Mouse (Mus musculus): ENCODE measurements around the gene Scap. TPM values are rescaled to one million over a fixed set of nuclear protein-coding genes. Genes with fewer than 3 reads are reported as not detected.
"Not testable (repeated sequence)": the region's sequence is repeated elsewhere in the genome, so short reads cannot be mapped to it uniquely, and the experiment has no call there.

Scap gene
- polyA plus RNA-seq, 1 experiment from 2014 or later: 16.0 TPM

- no peak overlapping the region for H3K27ac ChIP-seq (ENCODE audit: low read depth, low read length)
- no peak overlapping the region for H3K4me3 ChIP-seq (ENCODE audit: low read depth, low read length)
- H3K9ac ChIP-seq (ENCODE audit: low read depth, low read length): no peak overlapping the region
- no peak overlapping the region for H3K4me2 ChIP-seq
- H3K4me1 ChIP-seq (ENCODE audit: control insufficient read depth, insufficient read depth, low read length): peaks cover 3% of the 10 kb centered on the region; the same call in 1 of the 2 replicates
- 65% methylated on average over 2 of the region's 2 CpGs for WGBS (ENCODE audit: insufficient replicate concordance)
- no peaks in the 10 kb centered on the region for H3K27me3 ChIP-seq (ENCODE audit: control insufficient read depth, insufficient read depth, low read length)
- no peak for ATAC-seq (replicated peaks; ENCODE audit: insufficient number of reproducible peaks, low FRiP score, low TSS enrichment)
- no peaks in the 10 kb centered on the region for H3K36me3 ChIP-seq (ENCODE audit: control insufficient read depth, insufficient read depth, low read length)
- no peaks in the 10 kb centered on the region for H3K9me3 ChIP-seq (replicated peaks; ENCODE audit: control insufficient read depth, low read length)
Measured at GRCm38 (mm10) chr9:110328178-110328577, 4.9 kb upstream of the Scap start.

GRCm38 (mm10) chr9:110328946-110329630, 4.0 kb upstream of the Scap start:
- H3K9ac ChIP-seq (ENCODE audit: low read depth, low read length): no peak overlapping the region
- WGBS (ENCODE audit: insufficient replicate concordance): 41% methylated on average over 5 of the region's 5 CpGs
- no peaks in the 10 kb centered on the region for H3K36me3 ChIP-seq (ENCODE audit: control insufficient read depth, insufficient read depth, low read length)
- H3K27me3 ChIP-seq (ENCODE audit: control insufficient read depth, insufficient read depth, low read length): no peaks in the 10 kb centered on the region
- H3K4me1 ChIP-seq (ENCODE audit: control insufficient read depth, insufficient read depth, low read length): peaks cover 6% of the 10 kb centered on the region; the same call in 1 of the 2 replicates
- H3K27ac ChIP-seq (ENCODE audit: low read depth, low read length): no peak overlapping the region
- H3K4me2 ChIP-seq: no peak overlapping the region
- no peaks in the 10 kb centered on the region for H3K9me3 ChIP-seq (replicated peaks; ENCODE audit: control insufficient read depth, low read length)
- ATAC-seq (replicated peaks; ENCODE audit: insufficient number of reproducible peaks, low FRiP score, low TSS enrichment): no peak
- no peak overlapping the region for H3K4me3 ChIP-seq (ENCODE audit: low read depth, low read length)

GRCm38 (mm10) chr9:110329655-110330054, 3.4 kb upstream of the Scap start:
- WGBS (ENCODE audit: insufficient replicate concordance): 77% methylated on average over 21 of the region's 21 CpGs
- no peak overlapping the region for H3K4me2 ChIP-seq

GRCm38 (mm10) chr9:110330341-110330740, 2.7 kb upstream of the Scap start:
- Histone ChIP-seq H3K9ac (ENCODE audit: low read depth, low read length) (no peak overlapping the region), H3K4me3 (ENCODE audit: low read depth, low read length) (no peak overlapping the region), H3K27me3 (ENCODE audit: control insufficient read depth, insufficient read depth, low read length) (no peaks in the 10 kb centered on the region), H3K27ac (ENCODE audit: low read depth, low read length) (no peak overlapping the region), H3K4me1 (ENCODE audit: control insufficient read depth, insufficient read depth, low read length) (peaks cover 6% of the 10 kb centered on the region; the same call in 1 of the 2 replicates), H3K36me3 (ENCODE audit: control insufficient read depth, insufficient read depth, low read length) (no peaks in the 10 kb centered on the region), H3K9me3 (replicated peaks; ENCODE audit: control insufficient read depth, low read length) (no peaks in the 10 kb centered on the region), H3K4me2 (no peak overlapping the region)
- ATAC-seq (replicated peaks; ENCODE audit: insufficient number of reproducible peaks, low FRiP score, low TSS enrichment): no peak
- WGBS (ENCODE audit: insufficient replicate concordance): 34% methylated on average over 6 of the region's 6 CpGs

More at GRCm38 (mm10) chr9:110329655-110330054, 3.4 kb upstream of the Scap start:
- H3K36me3 ChIP-seq (ENCODE audit: control insufficient read depth, insufficient read depth, low read length): no peaks in the 10 kb centered on the region
- H3K9me3 ChIP-seq (replicated peaks; ENCODE audit: control insufficient read depth, low read length): no peaks in the 10 kb centered on the region
- no peak overlapping the region for H3K27ac ChIP-seq (ENCODE audit: low read depth, low read length)
- no peak overlapping the region for H3K9ac ChIP-seq (ENCODE audit: low read depth, low read length)
- peaks cover 6% of the 10 kb centered on the region; the same call in 1 of the 2 replicates for H3K4me1 ChIP-seq (ENCODE audit: control insufficient read depth, insufficient read depth, low read length)
- no peaks in the 10 kb centered on the region for H3K27me3 ChIP-seq (ENCODE audit: control insufficient read depth, insufficient read depth, low read length)
- no peak for ATAC-seq (replicated peaks; ENCODE audit: insufficient number of reproducible peaks, low FRiP score, low TSS enrichment)
- H3K4me3 ChIP-seq (ENCODE audit: low read depth, low read length): no peak overlapping the region

- not testable (repeated sequence) for H3K36me3 ChIP-seq (ENCODE audit: control insufficient read depth, insufficient read depth, low read length); H3K27ac ChIP-seq (ENCODE audit: low read depth, low read length); H3K4me1 ChIP-seq (ENCODE audit: control insufficient read depth, insufficient read depth, low read length); H3K4me2 ChIP-seq; H3K4me3 ChIP-seq (ENCODE audit: low read depth, low read length); ATAC-seq (replicated peaks; ENCODE audit: insufficient number of reproducible peaks, low FRiP score, low TSS enrichment); H3K27me3 ChIP-seq (ENCODE audit: control insufficient read depth, insufficient read depth, low read length); H3K9me3 ChIP-seq (replicated peaks; ENCODE audit: control insufficient read depth, low read length); H3K9ac ChIP-seq (ENCODE audit: low read depth, low read length)
- 78% methylated on average over 4 of the region's 5 CpGs for WGBS (ENCODE audit: insufficient replicate concordance)
Measured at GRCm38 (mm10) chr9:110330913-110331312, 2.2 kb upstream of the Scap start.

- Histone ChIP-seq H3K27ac (ENCODE audit: low read depth, low read length) (no peak overlapping the region), H3K27me3 (ENCODE audit: control insufficient read depth, insufficient read depth, low read length) (no peaks in the 10 kb centered on the region)
Measured at GRCm38 (mm10) chr9:110333896-110334259, 790 bp downstream of the Scap start.

GRCm38 (mm10) chr9:110334849-110335248, 1.8 kb downstream of the Scap start:
- H3K27ac ChIP-seq (ENCODE audit: low read depth, low read length): no peak overlapping the region
- H3K9me3 ChIP-seq (replicated peaks; ENCODE audit: control insufficient read depth, low read length): no peaks in the 10 kb centered on the region
- H3K4me3 ChIP-seq (ENCODE audit: low read depth, low read length): no peak overlapping the region
- H3K36me3 ChIP-seq (ENCODE audit: control insufficient read depth, insufficient read depth, low read length): no peaks in the 10 kb centered on the region
- H3K4me1 ChIP-seq (ENCODE audit: control insufficient read depth, insufficient read depth, low read length): 0 out of 2 replicates have a peak, but pooled peaks cover 6% of the 10 kb centered on the region
- H3K9ac ChIP-seq (ENCODE audit: low read depth, low read length): no peak overlapping the region
- no peaks in the 10 kb centered on the region for H3K27me3 ChIP-seq (ENCODE audit: control insufficient read depth, insufficient read depth, low read length)
- no peak for ATAC-seq (replicated peaks; ENCODE audit: insufficient number of reproducible peaks, low FRiP score, low TSS enrichment)
- WGBS (ENCODE audit: insufficient replicate concordance): 74% methylated on average over 8 of the region's 8 CpGs
- H3K4me2 ChIP-seq: no peak overlapping the region

More at GRCm38 (mm10) chr9:110333896-110334259, 790 bp downstream of the Scap start:
- Histone ChIP-seq H3K4me1 (ENCODE audit: control insufficient read depth, insufficient read depth, low read length) (peaks cover 9% of the 10 kb centered on the region; the same call in 1 of the 2 replicates), H3K9me3 (replicated peaks; ENCODE audit: control insufficient read depth, low read length) (no peaks in the 10 kb centered on the region), H3K4me3 (ENCODE audit: low read depth, low read length) (peak overlapping the region; percentile 79), H3K4me2 (peak overlapping the region; percentile 85), H3K9ac (ENCODE audit: low read depth, low read length) (peak overlapping the region; percentile 74), H3K36me3 (ENCODE audit: control insufficient read depth, insufficient read depth, low read length) (no peaks in the 10 kb centered on the region)
- no peak for ATAC-seq (replicated peaks; ENCODE audit: insufficient number of reproducible peaks, low FRiP score, low TSS enrichment)
- 10% methylated on average over 12 of the region's 12 CpGs for WGBS (ENCODE audit: insufficient replicate concordance)

GRCm38 (mm10) chr9:110340037-110340750, 7.1 kb downstream of the Scap start:
- WGBS (ENCODE audit: insufficient replicate concordance): 86% methylated on average over 5 of the region's 5 CpGs
- ATAC-seq (replicated peaks; ENCODE audit: insufficient number of reproducible peaks, low FRiP score, low TSS enrichment): no peak
- Histone ChIP-seq H3K9ac (ENCODE audit: low read depth, low read length) (no peak overlapping the region), H3K36me3 (ENCODE audit: control insufficient read depth, insufficient read depth, low read length) (no peaks in the 10 kb centered on the region), H3K9me3 (replicated peaks; ENCODE audit: control insufficient read depth, low read length) (no peaks in the 10 kb centered on the region), H3K4me1 (ENCODE audit: control insufficient read depth, insufficient read depth, low read length) (0 out of 2 replicates have a peak, but pooled peaks cover 3% of the 10 kb centered on the region), H3K4me2 (no peak overlapping the region), H3K27me3 (ENCODE audit: control insufficient read depth, insufficient read depth, low read length) (no peaks in the 10 kb centered on the region), H3K4me3 (ENCODE audit: low read depth, low read length) (no peak overlapping the region), H3K27ac (ENCODE audit: low read depth, low read length) (no peak overlapping the region)
